Mouse (Mus musculus) C2C12 (cell line): ENCODE measurements at regions not wholly inside any gene's neighbourhood (a gene's known extent, or its start where the extent isn't known, plus 50 kb on each side); places are given as distances from the start of the nearest gene placed in this dataset.

ENCODE experiments used
- H3K27me3 ChIP-seq: one replicate; pipeline ENCODE4 v1.6.1; 2011; ENCODE audit not compliant: control insufficient read depth, insufficient read depth, insufficient read length
- H3K36me3 ChIP-seq: one replicate; pipeline ENCODE4 v1.6.1; 2011; ENCODE audit not compliant: control insufficient read depth, insufficient read depth
- H3K4me3 ChIP-seq: one replicate; pipeline ENCODE4 v1.5.1; 2011; ENCODE audit warnings: mild to moderate bottlenecking, control low read depth; ENCODE audit not compliant: poor library complexity, insufficient read depth, severe bottlenecking
- H3K79me2 ChIP-seq: one replicate; pipeline ENCODE4 v1.6.1; 2011; ENCODE audit not compliant: control insufficient read depth, insufficient read depth
- H3K79me3 ChIP-seq: one replicate; pipeline ENCODE4 v1.6.1; 2011; ENCODE audit warnings: low read depth, control low read depth
- H3ac ChIP-seq: one replicate; pipeline ENCODE3; 2011; ENCODE audit warnings: low read depth; ENCODE audit not compliant: control insufficient read depth, insufficient read length
- CEBPB ChIP-seq: IDR thresholded peaks from one replicate; pipeline ENCODE4 v1.6.1; 2011; ENCODE audit warnings: low read depth, mild to moderate bottlenecking, control low read depth, moderate library complexity
- CTCF ChIP-seq: IDR thresholded peaks from one replicate; pipeline ENCODE4 v1.5.1; 2011; ENCODE audit not compliant: control insufficient read depth, insufficient read depth, insufficient read length
- FOSL1 ChIP-seq: IDR thresholded peaks from one replicate; pipeline ENCODE4 v1.8.0; 2011; ENCODE audit warnings: mild to moderate bottlenecking, low read length; ENCODE audit not compliant: poor library complexity, insufficient read depth, severe bottlenecking
- MAX ChIP-seq: IDR thresholded peaks from one replicate; pipeline ENCODE4 v1.6.1; 2011; ENCODE audit warnings: mild to moderate bottlenecking, control low read depth
- MYOD1 ChIP-seq: IDR thresholded peaks from one replicate; pipeline ENCODE4 v1.6.1; 2011; ENCODE audit warnings: low read depth; ENCODE audit not compliant: control insufficient read depth, insufficient read length
- MYOG ChIP-seq: IDR thresholded peaks from one replicate; pipeline ENCODE4 v1.6.1; 2011; ENCODE audit not compliant: control insufficient read depth, insufficient read length; ENCODE audit errors: extremely low read depth
- USF1 ChIP-seq: IDR thresholded peaks from one replicate; pipeline ENCODE4 v1.6.1; 2011; ENCODE audit warnings: low read depth, mild to moderate bottlenecking, control low read depth, moderate library complexity

DNA sequence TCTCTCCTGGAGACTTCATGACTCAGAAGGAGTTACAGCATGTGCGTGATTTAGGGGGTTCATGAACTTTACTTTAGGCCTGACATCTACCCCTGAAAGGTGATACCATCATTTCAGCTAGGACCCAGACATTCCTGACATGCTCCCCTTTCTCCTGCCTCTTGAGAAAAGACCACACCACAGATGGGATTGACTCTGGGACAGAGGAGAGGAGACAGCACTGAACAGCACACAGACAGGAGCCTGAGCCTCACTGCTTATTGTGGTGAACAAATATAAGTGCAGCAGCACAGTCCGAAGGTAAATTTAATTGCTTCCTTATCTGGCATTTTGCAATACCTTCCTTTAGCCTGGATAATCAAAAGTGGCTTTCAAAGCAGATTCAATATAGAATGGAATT is 126.7 kb upstream of the Tmtc4 start:
- no peaks in the 10 kb centered on the region for H3K27me3 ChIP-seq
- no peaks in the 10 kb centered on the region for H3K79me3 ChIP-seq
- H3K79me2 ChIP-seq: no peaks in the 10 kb centered on the region
- TF ChIP-seq FOSL1 (no peak), CEBPB (no peak), MYOD1 (no peak), CTCF (no peak), USF1 (no peak), MAX (no peak), MYOG (no peak)
- H3ac ChIP-seq: no peak overlapping the region
- no peak overlapping the region for H3K4me3 ChIP-seq
- H3K36me3 ChIP-seq: no peaks in the 10 kb centered on the region

DNA sequence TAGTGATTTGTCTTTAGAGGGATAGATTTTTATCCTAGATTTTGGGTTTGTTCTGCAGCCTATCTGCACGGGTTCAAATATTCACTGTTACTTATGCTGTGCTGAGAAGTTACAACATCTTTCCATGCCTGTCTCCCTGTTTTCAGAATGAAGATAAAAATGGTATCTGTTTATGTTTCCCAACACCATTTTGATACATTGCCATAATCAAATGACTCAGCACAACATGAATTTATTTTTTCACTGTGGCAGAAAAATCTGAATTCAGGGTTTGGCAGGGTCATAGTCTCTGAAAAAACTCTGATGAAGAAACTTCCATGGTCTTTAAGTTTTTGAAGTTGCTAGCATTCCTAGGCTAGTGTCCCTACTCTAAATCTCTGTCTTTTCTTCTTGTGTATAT is 116.5 kb upstream of the Tmtc4 start:
- Histone ChIP-seq H3ac (no peak overlapping the region), H3K4me3 (no peak overlapping the region), H3K79me2 (no peaks in the 10 kb centered on the region), H3K27me3 (no peaks in the 10 kb centered on the region), H3K36me3 (no peaks in the 10 kb centered on the region), H3K79me3 (no peaks in the 10 kb centered on the region)
- TF ChIP-seq CTCF: no peak
- TF ChIP-seq MYOG: no peak
- TF ChIP-seq CEBPB: no peak
- no peak for TF ChIP-seq USF1
- TF ChIP-seq MYOD1: no peak
- no peak for TF ChIP-seq MAX
- no peak for TF ChIP-seq FOSL1

DNA sequence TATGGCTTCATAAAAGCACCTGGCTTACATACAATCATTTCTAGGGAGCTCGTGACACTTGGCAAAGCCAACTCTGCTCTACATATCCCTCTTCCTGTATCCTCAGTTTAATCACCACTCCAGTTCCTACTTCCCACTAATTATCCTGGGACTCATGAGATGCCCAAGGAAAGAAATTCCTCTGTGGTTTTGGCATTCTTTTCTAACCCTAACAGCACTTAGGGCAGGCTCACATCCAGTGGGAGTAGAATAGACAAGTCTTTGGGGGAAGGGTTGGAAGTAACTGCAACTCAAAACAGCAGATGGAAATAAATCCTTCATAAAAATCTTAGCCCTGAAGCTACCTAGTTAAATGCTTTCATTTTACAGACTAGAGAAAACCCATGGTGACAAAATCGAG is 112.3 kb upstream of the Tmtc4 start:
- no peaks in the 10 kb centered on the region for H3K36me3 ChIP-seq
- no peaks in the 10 kb centered on the region for H3K79me3 ChIP-seq
- no peak overlapping the region for H3ac ChIP-seq
- H3K4me3 ChIP-seq: no peak overlapping the region
- no peaks in the 10 kb centered on the region for H3K79me2 ChIP-seq
- TF ChIP-seq MAX (no peak), CEBPB (no peak), FOSL1 (no peak), MYOG (no peak), CTCF (no peak), MYOD1 (no peak), USF1 (no peak)
- no peaks in the 10 kb centered on the region for H3K27me3 ChIP-seq

DNA sequence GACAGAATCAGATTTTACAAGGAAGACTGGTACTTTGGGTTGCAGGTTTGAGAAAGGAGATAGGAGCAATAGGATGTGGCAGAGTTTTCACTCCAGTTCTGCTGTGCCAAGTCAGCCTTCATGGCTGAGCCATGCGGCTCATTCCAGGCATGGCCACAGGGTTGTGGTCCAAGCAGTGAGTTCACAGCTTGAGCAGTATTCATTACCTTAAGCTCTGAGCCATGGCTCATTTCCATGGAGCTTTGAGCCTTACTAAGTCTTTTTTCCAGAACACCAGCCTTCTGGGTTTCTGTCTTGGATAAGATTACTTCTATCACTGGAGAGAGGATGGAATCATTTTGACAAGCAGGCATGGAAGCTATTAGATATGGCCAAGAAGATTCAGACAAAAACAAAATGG is 98.2 kb upstream of the Tmtc4 start:
- no peak overlapping the region for H3K4me3 ChIP-seq
- no peak for TF ChIP-seq USF1
- TF ChIP-seq MYOD1: no peak
- TF ChIP-seq MYOG: no peak
- TF ChIP-seq FOSL1: no peak
- no peak for TF ChIP-seq MAX
- no peak for TF ChIP-seq CEBPB
- TF ChIP-seq CTCF: no peak
- H3K79me2 ChIP-seq: no peaks in the 10 kb centered on the region
- no peaks in the 10 kb centered on the region for H3K36me3 ChIP-seq
- H3ac ChIP-seq: no peak overlapping the region
- no peaks in the 10 kb centered on the region for H3K79me3 ChIP-seq
- H3K27me3 ChIP-seq: no peaks in the 10 kb centered on the region

DNA sequence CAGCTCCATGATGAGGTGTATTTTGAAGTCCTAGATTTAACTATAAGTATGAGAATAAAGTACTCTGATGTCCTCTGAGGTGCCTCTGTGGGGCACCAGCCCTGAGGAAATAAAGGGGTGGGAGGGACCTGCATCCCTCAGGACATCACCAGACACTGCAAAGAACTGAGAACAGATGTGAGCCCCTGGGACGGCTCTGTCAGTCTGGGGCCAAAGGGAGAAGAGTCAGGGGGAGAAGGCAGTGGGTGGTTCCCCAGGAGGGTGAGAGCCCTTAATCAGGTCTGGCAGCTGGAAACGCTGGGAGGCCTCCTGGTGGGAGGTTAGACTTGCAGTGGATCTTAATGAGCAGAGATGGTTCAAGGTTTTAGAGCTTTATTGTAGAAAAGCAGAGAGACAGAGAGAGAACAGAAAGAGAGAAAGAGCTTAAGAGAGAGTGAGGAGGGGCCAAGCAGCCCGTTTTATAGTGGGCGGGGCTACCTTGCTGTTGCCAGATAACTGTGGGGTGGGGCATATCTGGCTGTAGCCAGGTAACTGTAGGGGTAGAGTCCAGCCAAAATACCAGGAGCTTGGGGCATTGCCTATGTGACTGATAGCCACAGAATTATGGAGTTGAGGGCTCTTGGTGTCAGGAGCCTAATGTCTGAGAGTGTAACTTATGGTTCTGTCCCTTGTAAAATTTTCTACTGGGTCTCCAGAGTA is 97.3 kb upstream of the Tmtc4 start:
- Histone ChIP-seq H3K36me3 (no peaks in the 10 kb centered on the region), H3K4me3 (no peak overlapping the region), H3K79me3 (no peaks in the 10 kb centered on the region), H3K79me2 (no peaks in the 10 kb centered on the region), H3K27me3 (no peaks in the 10 kb centered on the region), H3ac (no peak overlapping the region)
- TF ChIP-seq MYOG: no peak
- no peak for TF ChIP-seq FOSL1
- no peak for TF ChIP-seq MAX
- TF ChIP-seq CEBPB: no peak
- TF ChIP-seq MYOD1: no peak
- no peak for TF ChIP-seq CTCF
- no peak for TF ChIP-seq USF1

DNA sequence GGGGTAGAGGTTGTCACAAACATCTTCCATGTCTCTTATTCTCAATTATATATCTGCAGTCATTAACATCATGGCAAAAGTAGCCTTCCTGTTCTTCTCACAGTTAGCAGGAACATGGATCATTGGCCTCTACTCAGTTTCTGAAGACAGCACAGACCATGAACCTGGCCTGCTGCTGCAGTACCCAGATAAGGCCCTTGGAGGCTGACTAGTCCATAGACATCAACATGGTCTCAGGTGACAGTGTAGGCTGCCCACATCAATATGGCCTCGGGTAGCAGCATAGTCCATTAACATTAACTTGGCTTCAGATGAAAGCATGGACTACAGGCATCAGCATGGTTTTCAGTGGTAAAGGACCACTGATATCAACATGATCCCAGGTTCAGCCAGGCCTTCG is 95.9 kb upstream of the Tmtc4 start:
- no peak overlapping the region for H3K4me3 ChIP-seq
- no peaks in the 10 kb centered on the region for H3K27me3 ChIP-seq
- TF ChIP-seq MAX: no peak
- no peak for TF ChIP-seq USF1
- no peak for TF ChIP-seq CEBPB
- TF ChIP-seq FOSL1: no peak
- no peak for TF ChIP-seq MYOD1
- no peak for TF ChIP-seq MYOG
- no peak for TF ChIP-seq CTCF
- no peak overlapping the region for H3ac ChIP-seq
- H3K36me3 ChIP-seq: no peaks in the 10 kb centered on the region
- no peaks in the 10 kb centered on the region for H3K79me2 ChIP-seq
- no peaks in the 10 kb centered on the region for H3K79me3 ChIP-seq
